Mouse (Mus musculus) hindbrain, embryonic 16.5 days (tissue): ENCODE data around the gene Lipa. TPM values are rescaled to one million over a fixed set of nuclear protein-coding genes. Genes with fewer than 3 reads are reported as not detected.
A peak's percentile ranks its signal among the peaks of the same experiment; 100 is the strongest.

Source experiments
- ATAC-seq: fragments of 200-750 bp; cut with Nextera tagmentation; 2 replicates; pipeline ENCODE4 v1.8.0; 2017; ENCODE audit warnings: moderate TSS enrichment, moderate library complexity
- H3K27ac ChIP-seq: fragments of 300-500 bp; sonication (generic); 2 replicates; pipeline ENCODE4 v1.5.1; 2014; ENCODE audit warnings: low read depth, mild to moderate bottlenecking, control low read depth, low read length, moderate library complexity
- H3K27me3 ChIP-seq: fragments of 300-500 bp; sonication (generic); replicated peaks from 2 replicates; pipeline ENCODE4 v1.6.1; 2014; ENCODE audit warnings: low read length; ENCODE audit not compliant: control insufficient read depth, insufficient read depth
- H3K36me3 ChIP-seq: fragments of 300-500 bp; sonication (generic); 2 replicates; pipeline ENCODE4 v1.6.1; 2014; ENCODE audit warnings: mild to moderate bottlenecking, low read length, moderate library complexity, mixed read lengths; ENCODE audit not compliant: control insufficient read depth, insufficient read depth
- H3K4me1 ChIP-seq: fragments of 300-500 bp; sonication (generic); 2 replicates; pipeline ENCODE4 v1.6.1; 2014; ENCODE audit warnings: low read depth, low read length; ENCODE audit not compliant: control insufficient read depth, insufficient read depth
- H3K4me2 ChIP-seq: fragments of 300-500 bp; sonication (generic); 2 replicates; pipeline ENCODE4 v1.6.1; 2014; ENCODE audit warnings: mild to moderate bottlenecking, low read length, control low read depth, moderate library complexity
- H3K4me3 ChIP-seq: fragments of 300-500 bp; sonication (generic); 2 replicates; pipeline ENCODE4 v1.5.1; 2014; ENCODE audit warnings: mild to moderate bottlenecking, low read length, control low read depth, moderate library complexity
- H3K9ac ChIP-seq: fragments of 300-500 bp; sonication (generic); 2 replicates; pipeline ENCODE4 v1.6.1; 2014; ENCODE audit warnings: low read depth, mild to moderate bottlenecking, control low read depth, low read length, moderate library complexity
- H3K9me3 ChIP-seq: fragments of 300-500 bp; sonication (generic); 2 replicates; pipeline ENCODE4 v1.6.1; 2014; ENCODE audit warnings: mild to moderate bottlenecking, low read length, moderate library complexity; ENCODE audit not compliant: control insufficient read depth
- WGBS: fragments of 180-500 bp; shearing (Covaris S2); extraction: QIAGEN DNeasy Blood & Tissue Kit; methylation state at CpG from one replicate; pipeline ENCODE4 v1.1.7; 2014; 5-methylcytosine and 5-hydroxymethylcytosine counted together
- polyA plus RNA-seq: library from polyadenylated mRNA; unstranded; fragments of >200 nt; fragmentation: Nextera tagmentation; extraction: Ambion mirVana; gene quantifications from 2 replicates; pipeline ENCODE4 v1.2.1, GENCODE M21; 2015

Lipa gene
- polyA plus RNA-seq, 1 experiment from 2014 or later = 24.6 TPM

- 33% methylated on average over 11 of the region's 11 CpGs for WGBS
- Histone ChIP-seq H3K9ac (peak overlapping the region; percentile 77), H3K9me3 (no peaks in the 10 kb centered on the region), H3K27ac (peak overlapping the region; percentile 69), H3K36me3 (no peaks in the 10 kb centered on the region), H3K27me3 (no peaks in the 10 kb centered on the region), H3K4me2 (peak overlapping the region; percentile 72), H3K4me3 (peak overlapping the region; percentile 66), H3K4me1 (peaks cover 5% of the 10 kb centered on the region; the same call in 1 of the 2 replicates)
- ATAC-seq = peak; percentile 19; the same call in 1 of the 2 replicates
Measured at GRCm38 (mm10) chr19:34526321-34526923, 852 bp downstream of the Lipa start.

- H3K9ac ChIP-seq = no peak overlapping the region
- no peaks in the 10 kb centered on the region for H3K9me3 ChIP-seq
- H3K27me3 ChIP-seq = no peaks in the 10 kb centered on the region
- no peak overlapping the region for H3K4me3 ChIP-seq
- H3K27ac ChIP-seq = no peak overlapping the region
- no peak overlapping the region for H3K4me2 ChIP-seq
- 78% methylated on average over 9 of the region's 9 CpGs for WGBS
- H3K4me1 ChIP-seq = peaks cover 5% of the 10 kb centered on the region; the same call in 1 of the 2 replicates
- no peaks in the 10 kb centered on the region; the same call in 1 of the 2 replicates for H3K36me3 ChIP-seq
- no peak for ATAC-seq
Measured at GRCm38 (mm10) chr19:34524646-34525045, 2.6 kb downstream of the Lipa start.

GRCm38 (mm10) chr19:34523106-34523725 is 4.1 kb downstream of the Lipa start:
- peaks cover 2% of the 10 kb centered on the region; the same call in 1 of the 2 replicates for H3K36me3 ChIP-seq
- H3K9me3 ChIP-seq = no peaks in the 10 kb centered on the region
- H3K27ac ChIP-seq = no peak overlapping the region
- H3K27me3 ChIP-seq = no peaks in the 10 kb centered on the region
- WGBS = 75% methylated on average over 12 of the region's 12 CpGs
- H3K4me3 ChIP-seq = no peak overlapping the region
- H3K4me1 ChIP-seq = peaks cover 5% of the 10 kb centered on the region; the same call in 1 of the 2 replicates
- ATAC-seq = no peak
- H3K9ac ChIP-seq = no peak overlapping the region
- H3K4me2 ChIP-seq = no peak overlapping the region

GRCm38 (mm10) chr19:34521978-34522377 is 5.3 kb downstream of the Lipa start:
- H3K4me2 ChIP-seq = no peak overlapping the region
- no peak overlapping the region for H3K9ac ChIP-seq
- no peak overlapping the region for H3K27ac ChIP-seq
- no peaks in the 10 kb centered on the region for H3K27me3 ChIP-seq
- H3K4me3 ChIP-seq = no peak overlapping the region
- 89% methylated on average over 1 of the region's 1 CpGs for WGBS
- ATAC-seq = no peak
- H3K36me3 ChIP-seq = peaks cover 2% of the 10 kb centered on the region; the same call in 1 of the 2 replicates
- no peaks in the 10 kb centered on the region for H3K9me3 ChIP-seq
- H3K4me1 ChIP-seq = peaks cover 5% of the 10 kb centered on the region; the same call in 1 of the 2 replicates

- Histone ChIP-seq H3K4me3 (no peak overlapping the region), H3K9me3 (no peaks in the 10 kb centered on the region), H3K27ac (no peak overlapping the region), H3K4me2 (no peak overlapping the region), H3K4me1 (peaks cover 3% of the 10 kb centered on the region; the same call in 1 of the 2 replicates), H3K9ac (no peak overlapping the region), H3K36me3 (peaks cover 2% of the 10 kb centered on the region; the same call in 1 of the 2 replicates), H3K27me3 (no peaks in the 10 kb centered on the region)
- no peak for ATAC-seq
- 82% methylated on average over 2 of the region's 2 CpGs for WGBS
Measured at GRCm38 (mm10) chr19:34521361-34521760, 5.9 kb downstream of the Lipa start.

DNA sequence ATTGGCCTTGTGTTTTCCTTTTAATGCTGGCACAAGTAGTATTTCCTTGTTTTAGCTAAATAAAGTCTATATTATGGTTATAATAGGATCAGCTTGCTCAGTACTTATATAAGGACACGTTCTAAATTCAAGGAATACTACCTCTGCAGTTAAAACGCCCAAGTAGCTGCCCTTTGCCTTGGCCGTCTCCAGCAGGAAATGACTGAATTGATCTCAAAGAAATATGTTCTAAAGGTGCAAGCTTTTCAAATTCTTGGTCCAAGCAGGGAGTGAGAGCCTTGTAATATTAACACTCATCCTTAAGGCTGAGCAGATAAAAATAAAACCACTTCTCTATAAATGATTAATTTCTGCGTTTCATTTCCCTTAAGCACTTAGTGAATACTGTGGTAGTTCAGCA is 7.2 kb downstream of the Lipa start:
- no peak overlapping the region for H3K4me2 ChIP-seq
- no peak for ATAC-seq
- WGBS = 86% methylated on average over 4 of the region's 4 CpGs

DNA sequence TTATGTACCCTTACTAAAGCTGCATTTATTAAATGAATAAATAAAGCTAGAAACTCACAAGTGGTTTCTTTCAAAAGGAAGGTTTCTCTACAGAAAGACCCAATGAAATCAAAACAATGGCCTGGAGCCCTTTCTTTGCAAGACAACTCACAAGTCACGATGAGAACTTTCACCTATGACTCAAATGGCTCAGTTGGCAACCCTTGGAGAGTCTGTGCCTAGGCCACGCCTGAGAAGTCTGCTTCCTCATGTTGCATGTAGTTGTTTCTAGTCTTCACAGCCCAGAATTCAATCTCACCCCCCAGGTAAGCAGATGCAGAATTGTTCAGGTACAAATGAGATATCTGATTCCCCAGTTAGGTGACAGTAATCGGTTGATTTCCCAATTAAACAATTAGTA is 7.6 kb downstream of the Lipa start:
- Histone ChIP-seq H3K9ac (no peak overlapping the region), H3K4me3 (no peak overlapping the region), H3K4me2 (no peak overlapping the region), H3K27ac (no peak overlapping the region), H3K9me3 (no peaks in the 10 kb centered on the region), H3K4me1 (no peaks in the 10 kb centered on the region), H3K27me3 (no peaks in the 10 kb centered on the region), H3K36me3 (peaks cover 2% of the 10 kb centered on the region; the same call in 1 of the 2 replicates)
- WGBS = 84% methylated on average over 3 of the region's 3 CpGs
- ATAC-seq = no peak

More for the DNA sequence above, 7.2 kb downstream of the Lipa start:
- no peak overlapping the region for H3K27ac ChIP-seq
- no peak overlapping the region for H3K4me3 ChIP-seq
- no peaks in the 10 kb centered on the region for H3K27me3 ChIP-seq
- H3K4me1 ChIP-seq = no peaks in the 10 kb centered on the region
- no peaks in the 10 kb centered on the region for H3K9me3 ChIP-seq
- peaks cover 2% of the 10 kb centered on the region; the same call in 1 of the 2 replicates for H3K36me3 ChIP-seq
- H3K9ac ChIP-seq = no peak overlapping the region

- no peaks in the 10 kb centered on the region for H3K4me1 ChIP-seq
- H3K4me2 ChIP-seq = no peak overlapping the region
- no peak overlapping the region for H3K4me3 ChIP-seq
- H3K9me3 ChIP-seq = no peaks in the 10 kb centered on the region
- H3K27me3 ChIP-seq = no peaks in the 10 kb centered on the region
- ATAC-seq = no peak
- 50% methylated on average over 3 of the region's 3 CpGs for WGBS
- no peak overlapping the region for H3K9ac ChIP-seq
- no peak overlapping the region for H3K27ac ChIP-seq
- H3K36me3 ChIP-seq = peaks cover 2% of the 10 kb centered on the region; the same call in 1 of the 2 replicates
Measured at GRCm38 (mm10) chr19:34518786-34519185, 8.5 kb downstream of the Lipa start.

- Histone ChIP-seq H3K4me2 (no peak overlapping the region), H3K9me3 (no peaks in the 10 kb centered on the region), H3K27me3 (no peaks in the 10 kb centered on the region), H3K9ac (no peak overlapping the region), H3K27ac (no peak overlapping the region), H3K36me3 (peaks cover 2% of the 10 kb centered on the region; the same call in 1 of the 2 replicates), H3K4me1 (no peaks in the 10 kb centered on the region), H3K4me3 (no peak overlapping the region)
- WGBS = 91% methylated on average over 13 of the region's 13 CpGs
- ATAC-seq = no peak
Measured at GRCm38 (mm10) chr19:34517812-34518594, 9.3 kb downstream of the Lipa start.
